In the genomic region with DNA sequence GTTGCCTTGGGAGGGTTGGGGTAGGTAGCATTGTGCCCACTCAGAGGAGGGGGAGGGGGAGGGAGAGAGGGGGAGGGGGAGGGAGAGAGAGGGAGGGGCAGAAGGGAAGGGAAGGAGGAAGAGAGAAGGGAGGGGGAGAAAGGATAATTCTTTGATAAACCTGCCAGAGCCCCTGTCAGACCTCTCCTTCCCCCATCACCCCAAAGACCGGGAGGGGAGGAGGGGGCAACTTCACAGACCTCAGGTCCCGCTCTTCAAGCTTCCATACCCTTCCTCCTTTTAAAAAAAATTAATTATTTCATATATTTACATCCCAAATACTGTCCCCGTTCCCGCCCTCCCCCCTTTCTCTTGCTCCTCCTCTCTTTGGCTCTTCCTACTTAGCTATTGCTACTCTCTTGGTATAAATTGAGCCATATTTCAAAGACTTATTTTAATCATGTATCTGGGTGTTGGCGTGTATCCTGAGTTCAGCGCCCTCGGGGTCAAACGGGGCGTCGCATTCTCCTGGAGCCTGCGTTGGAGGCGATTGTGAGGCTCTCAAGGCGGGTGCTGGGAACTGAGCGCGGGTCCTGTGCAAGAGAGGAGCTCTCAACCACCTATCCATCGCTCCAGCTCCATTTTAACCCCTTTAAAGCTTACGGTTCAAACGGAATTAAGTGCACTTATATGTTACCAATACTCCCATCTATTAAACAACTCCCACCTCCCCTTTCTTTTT, we compare ENCODE assay signal across 7 mouse cellular contexts. TPM values are rescaled to one million over a fixed set of nuclear protein-coding genes. Genes with fewer than 3 reads are reported as not detected.
A peak's percentile ranks its signal among the peaks of the same experiment; 100 is the strongest.
DNase-seq lines count a peak whose midpoint lies in the region; ATAC-seq lines count a peak whose summit lies in the region.

No protein-coding gene starts in this region.

- peak overlapping the region; percentile 44 for H3K4me2 ChIP-seq in lung, embryonic 16.5 days (ENCODE audit: low read depth, low read length)
- H3K4me2 ChIP-seq in embryonic facial prominence, embryonic 14.5 days (ENCODE audit: low read depth, low read length), result peak overlapping the region; percentile 55
- peak overlapping the region; percentile 27 for H3K4me2 ChIP-seq in limb, embryonic 11.5 days (ENCODE audit: low read depth, severe bottlenecking)
- H3K4me2 ChIP-seq in stomach, embryonic 14.5 days (replicated peaks; ENCODE audit: low read depth, low read length), result peak overlapping the region; percentile 34

- H3K36me3 ChIP-seq in lung, embryonic 16.5 days (ENCODE audit: control insufficient read depth, insufficient read depth, low read length), result no peaks in the 10 kb centered on the region
- H3K36me3 ChIP-seq in embryonic facial prominence, embryonic 14.5 days (ENCODE audit: control insufficient read depth, insufficient read depth, low read length), result no peaks in the 10 kb centered on the region
- no peaks in the 10 kb centered on the region for H3K36me3 ChIP-seq in limb, embryonic 11.5 days (ENCODE audit: control insufficient read depth, insufficient read depth, low read length)
- H3K36me3 ChIP-seq in stomach, embryonic 14.5 days (ENCODE audit: control insufficient read depth, insufficient read depth, low read length), result no peaks in the 10 kb centered on the region

- ATAC-seq in lung, embryonic 16.5 days (ENCODE audit: low read depth), result no peak
- ATAC-seq in embryonic facial prominence, embryonic 14.5 days (ENCODE audit: low read depth), result no peak
- peak; percentile 13 for ATAC-seq in limb, embryonic 11.5 days (ENCODE audit: insufficient number of reproducible peaks, low FRiP score, low TSS enrichment, low read depth)
- no peak for ATAC-seq in stomach, embryonic 14.5 days (ENCODE audit: insufficient number of reproducible peaks, insufficient read depth, low FRiP score, low read depth)

- peak overlapping the region; percentile 52 for H3K4me3 ChIP-seq in lung, embryonic 16.5 days (ENCODE audit: low read length)
- H3K4me3 ChIP-seq in embryonic facial prominence, embryonic 14.5 days (ENCODE audit: low read depth, low read length), result peak overlapping the region; percentile 56
- peak overlapping the region; percentile 36 for H3K4me3 ChIP-seq in limb, embryonic 11.5 days (ENCODE audit: low read depth, low read length)
- H3K4me3 ChIP-seq in stomach, embryonic 14.5 days (ENCODE audit: low read depth, low read length), result peak overlapping the region; percentile 45

- peak overlapping the region; percentile 77 for H3K27ac ChIP-seq in lung, embryonic 16.5 days (ENCODE audit: low read length)
- peak overlapping the region; percentile 92 for H3K27ac ChIP-seq in embryonic facial prominence, embryonic 14.5 days (replicated peaks; ENCODE audit: low read depth, low read length)
- H3K27ac ChIP-seq in limb, embryonic 11.5 days (replicated peaks; ENCODE audit: low read depth, low read length), result peak overlapping the region; percentile 60
- H3K27ac ChIP-seq in stomach, embryonic 14.5 days (ENCODE audit: low read length), result peak overlapping the region; percentile 88

- peaks cover 5% of the 10 kb centered on the region for H3K4me1 ChIP-seq in lung, embryonic 16.5 days (replicated peaks; ENCODE audit: control insufficient read depth, insufficient read depth, low read length)
- H3K4me1 ChIP-seq in embryonic facial prominence, embryonic 14.5 days (ENCODE audit: control insufficient read depth, insufficient read depth, low read length), result peaks cover 1% of the 10 kb centered on the region; the same call in 1 of the 2 replicates
- no peaks in the 10 kb centered on the region for H3K4me1 ChIP-seq in limb, embryonic 11.5 days (ENCODE audit: control insufficient read depth, insufficient read depth, low read length)
- peaks cover 4% of the 10 kb centered on the region; the same call in 1 of the 2 replicates for H3K4me1 ChIP-seq in stomach, embryonic 14.5 days (ENCODE audit: control insufficient read depth, insufficient read depth, low read length)

- 68% methylated on average over 18 of the region's 18 CpGs for whole genome bisulfite sequencing in lung, embryonic 16.5 days
- 72% methylated on average over 18 of the region's 18 CpGs for WGBS in embryonic facial prominence, embryonic 14.5 days
- 72% methylated on average over 18 of the region's 18 CpGs for WGBS in limb, embryonic 11.5 days
- 68% methylated on average over 18 of the region's 18 CpGs for WGBS in stomach, embryonic 14.5 days

- peak overlapping the region; percentile 58 for H3K9ac ChIP-seq in lung, embryonic 16.5 days (ENCODE audit: low read length)
- H3K9ac ChIP-seq in embryonic facial prominence, embryonic 14.5 days (ENCODE audit: low read depth, low read length), result peak overlapping the region; percentile 72
- H3K9ac ChIP-seq in limb, embryonic 11.5 days (ENCODE audit: low read length), result peak overlapping the region; percentile 56
- H3K9ac ChIP-seq in stomach, embryonic 14.5 days (replicated peaks; ENCODE audit: low read depth, low read length), result 0 out of 2 replicates have a peak overlapping the region, but pooled peaks have one; percentile 22

- no peaks in the 10 kb centered on the region for H3K27me3 ChIP-seq in lung, embryonic 16.5 days (ENCODE audit: control insufficient read depth, insufficient read depth, low read depth, low read length)
- H3K27me3 ChIP-seq in embryonic facial prominence, embryonic 14.5 days (replicated peaks; ENCODE audit: control insufficient read depth, insufficient read depth, low read length), result no peaks in the 10 kb centered on the region
- no peaks in the 10 kb centered on the region for H3K27me3 ChIP-seq in limb, embryonic 11.5 days (ENCODE audit: control insufficient read depth, insufficient read depth, low read length)
- no peaks in the 10 kb centered on the region for H3K27me3 ChIP-seq in stomach, embryonic 14.5 days (ENCODE audit: control insufficient read depth, insufficient read depth, low read length)

- DNase-seq in lung, postnatal 4 days, result no peak
- no peak for DNase-seq in embryonic facial prominence, embryonic 14.5 days (ENCODE audit: low spot score)
- no peak for DNase-seq in limb, embryonic 11.5 days (ENCODE audit: low spot score)
- DNase-seq in right cerebral cortex, postnatal 25 days, result no peak
- DNase-seq in right cerebral cortex, postnatal 4 days, result no peak

- H3K9me3 ChIP-seq in lung, embryonic 16.5 days (ENCODE audit: control insufficient read depth, low read length), result no peaks in the 10 kb centered on the region
- H3K9me3 ChIP-seq in embryonic facial prominence, embryonic 14.5 days (ENCODE audit: control insufficient read depth, low read length), result no peaks in the 10 kb centered on the region
- H3K9me3 ChIP-seq in limb, embryonic 11.5 days (ENCODE audit: control insufficient read depth, low read length), result no peaks in the 10 kb centered on the region
- H3K9me3 ChIP-seq in stomach, embryonic 14.5 days (ENCODE audit: control insufficient read depth, low read depth, low read length), result no peaks in the 10 kb centered on the region

RNA-seq across cellular contexts. Expression of a gene that starts 34.8 kb away (rescaled TPM):
- 22.0 and 22.9 TPM in 2 replicates for polyA plus RNA-seq in lung, embryonic 16.5 days (2015; fragmentation: Nextera tagmentation; extraction: Ambion mirVana)
- polyA plus RNA-seq in embryonic facial prominence, embryonic 14.5 days (2014; fragmentation: Nextera tagmentation; extraction: Ambion mirVana), result 15.9 and 17.4 TPM in 2 replicates
- 10.6 and 11.3 TPM in 2 replicates for polyA plus RNA-seq in limb, embryonic 11.5 days (2014; fragmentation: Nextera tagmentation; extraction: Ambion mirVana)
- 11.2 and 11.6 TPM in 2 replicates for polyA plus RNA-seq in stomach, embryonic 14.5 days (2014; fragmentation: Nextera tagmentation; extraction: Ambion mirVana)

RNA-seq across cellular contexts. Expression of a gene that starts 45.5 kb away (rescaled TPM):
- 1,316 and 1,601 TPM in 2 replicates for polyA plus RNA-seq in lung, embryonic 16.5 days (2015; fragmentation: Nextera tagmentation; extraction: Ambion mirVana)
- polyA plus RNA-seq in embryonic facial prominence, embryonic 14.5 days (2014; fragmentation: Nextera tagmentation; extraction: Ambion mirVana), result 1,171 and 1,256 TPM in 2 replicates
- 2,416 and 2,529 TPM in 2 replicates for polyA plus RNA-seq in limb, embryonic 11.5 days (2014; fragmentation: Nextera tagmentation; extraction: Ambion mirVana)
- polyA plus RNA-seq in stomach, embryonic 14.5 days (2014; fragmentation: Nextera tagmentation; extraction: Ambion mirVana), result 1,555 and 1,628 TPM in 2 replicates

RNA-seq across cellular contexts. Expression of a gene that starts 45.6 kb away (rescaled TPM):
- polyA plus RNA-seq in lung, embryonic 16.5 days (2015; fragmentation: Nextera tagmentation; extraction: Ambion mirVana), result 32.7 and 37.5 TPM in 2 replicates
- 41.5 and 45.6 TPM in 2 replicates for polyA plus RNA-seq in embryonic facial prominence, embryonic 14.5 days (2014; fragmentation: Nextera tagmentation; extraction: Ambion mirVana)
- polyA plus RNA-seq in limb, embryonic 11.5 days (2014; fragmentation: Nextera tagmentation; extraction: Ambion mirVana), result 81.7 and 81.8 TPM in 2 replicates
- 51.6 and 54.4 TPM in 2 replicates for polyA plus RNA-seq in stomach, embryonic 14.5 days (2014; fragmentation: Nextera tagmentation; extraction: Ambion mirVana)

Comparison
In these comparisons a context has a peak if more than half of its experiments do, and no peak if none do; other contexts are left out.
1. H3K9ac ChIP-seq: peak in every context shown above with its lines; median percentile 72 in embryonic facial prominence, embryonic 14.5 days; 58 in lung, embryonic 16.5 days; 56 in limb, embryonic 11.5 days; 22 in stomach, embryonic 14.5 days.